Mouse (Mus musculus): Measurements from ENCODE around the gene Dnah8. TPM values are rescaled to one million over a fixed set of nuclear protein-coding genes. Genes with fewer than 3 reads are reported as not detected.
"Not testable (repeated sequence)": the region's sequence is repeated elsewhere in the genome, so short reads cannot be mapped to it uniquely, and the experiment has no call there.

The Dnah8 gene
- polyA plus RNA-seq, 1 experiment from 2014 or later = 0.67 TPM

GRCm38 (mm10) chr17:30623200-30623599 lies 954 bp upstream of the Dnah8 start:
- Histone ChIP-seq H3K36me3 (ENCODE audit: control insufficient read depth, insufficient read depth, low read length) (no peaks in the 10 kb centered on the region), H3K27me3 (ENCODE audit: control insufficient read depth, insufficient read depth, low read length) (no peaks in the 10 kb centered on the region), H3K4me3 (ENCODE audit: low read depth, low read length) (no peak overlapping the region), H3K4me2 (ENCODE audit: low read depth, severe bottlenecking) (no peak overlapping the region), H3K27ac (replicated peaks; ENCODE audit: low read depth, low read length) (no peak overlapping the region), H3K4me1 (ENCODE audit: control insufficient read depth, insufficient read depth, low read length) (no peaks in the 10 kb centered on the region), H3K9me3 (ENCODE audit: control insufficient read depth, low read length) (no peaks in the 10 kb centered on the region), H3K9ac (ENCODE audit: low read length) (no peak overlapping the region)
- ATAC-seq (ENCODE audit: insufficient number of reproducible peaks, low FRiP score, low TSS enrichment, low read depth) (no peak), DNase-seq (ENCODE audit: low spot score) (no peak)
- WGBS = 87% methylated on average over 3 of the region's 3 CpGs

GRCm38 (mm10) chr17:30626719-30627118 lies 2.6 kb downstream of the Dnah8 start, which contains the start of gene Glo1:
Glo1 (minus strand) TSS chr17:30626871.
- H3K4me3 ChIP-seq (ENCODE audit: low read depth, low read length); H3K9ac ChIP-seq (ENCODE audit: low read length); H3K4me2 ChIP-seq (ENCODE audit: low read depth, severe bottlenecking); H3K27ac ChIP-seq (replicated peaks; ENCODE audit: low read depth, low read length); DNase-seq (ENCODE audit: low spot score); H3K4me1 ChIP-seq (ENCODE audit: control insufficient read depth, insufficient read depth, low read length); H3K27me3 ChIP-seq (ENCODE audit: control insufficient read depth, insufficient read depth, low read length); H3K9me3 ChIP-seq (ENCODE audit: control insufficient read depth, low read length); ATAC-seq (ENCODE audit: insufficient number of reproducible peaks, low FRiP score, low TSS enrichment, low read depth); H3K36me3 ChIP-seq (ENCODE audit: control insufficient read depth, insufficient read depth, low read length): not testable (repeated sequence)
- WGBS = no CpG with 5 or more reads among the region's 20 CpGs

- Histone ChIP-seq H3K36me3 (ENCODE audit: control insufficient read depth, insufficient read depth, low read length) (no peaks in the 10 kb centered on the region), H3K4me2 (ENCODE audit: low read depth, severe bottlenecking) (no peak overlapping the region), H3K9me3 (ENCODE audit: control insufficient read depth, low read length) (no peaks in the 10 kb centered on the region), H3K27ac (replicated peaks; ENCODE audit: low read depth, low read length) (no peak overlapping the region), H3K9ac (ENCODE audit: low read length) (no peak overlapping the region), H3K27me3 (ENCODE audit: control insufficient read depth, insufficient read depth, low read length) (no peaks in the 10 kb centered on the region), H3K4me3 (ENCODE audit: low read depth, low read length) (no peak overlapping the region), H3K4me1 (ENCODE audit: control insufficient read depth, insufficient read depth, low read length) (no peaks in the 10 kb centered on the region)
- WGBS = 18% methylated on average over 15 of the region's 17 CpGs
- DNase-seq (ENCODE audit: low spot score) = peak; percentile 61
- ATAC-seq (ENCODE audit: insufficient number of reproducible peaks, low FRiP score, low TSS enrichment, low read depth) = no peak
These were observed 11.2 kb downstream of the Dnah8 start for GRCm38 (mm10) chr17:30635367-30635766.

GRCm38 (mm10) chr17:30637714-30638113 lies 13.6 kb downstream of the Dnah8 start:
- Histone ChIP-seq H3K4me1 (ENCODE audit: control insufficient read depth, insufficient read depth, low read length) (no peaks in the 10 kb centered on the region), H3K36me3 (ENCODE audit: control insufficient read depth, insufficient read depth, low read length) (no peaks in the 10 kb centered on the region), H3K4me3 (ENCODE audit: low read depth, low read length) (no peak overlapping the region), H3K27me3 (ENCODE audit: control insufficient read depth, insufficient read depth, low read length) (no peaks in the 10 kb centered on the region), H3K4me2 (ENCODE audit: low read depth, severe bottlenecking) (no peak overlapping the region), H3K9ac (ENCODE audit: low read length) (no peak overlapping the region), H3K27ac (replicated peaks; ENCODE audit: low read depth, low read length) (no peak overlapping the region), H3K9me3 (ENCODE audit: control insufficient read depth, low read length) (no peaks in the 10 kb centered on the region)
- WGBS = 51% methylated on average over 1 of the region's 1 CpGs
- no peak for ATAC-seq (ENCODE audit: insufficient number of reproducible peaks, low FRiP score, low TSS enrichment, low read depth)
- no peak for DNase-seq (ENCODE audit: low spot score)

GRCm38 (mm10) chr17:30638996-30639395 lies 14.8 kb downstream of the Dnah8 start:
- Histone ChIP-seq H3K27me3 (ENCODE audit: control insufficient read depth, insufficient read depth, low read length) (no peaks in the 10 kb centered on the region), H3K27ac (replicated peaks; ENCODE audit: low read depth, low read length) (no peak overlapping the region), H3K4me3 (ENCODE audit: low read depth, low read length) (no peak overlapping the region), H3K4me1 (ENCODE audit: control insufficient read depth, insufficient read depth, low read length) (no peaks in the 10 kb centered on the region), H3K9ac (ENCODE audit: low read length) (no peak overlapping the region), H3K9me3 (ENCODE audit: control insufficient read depth, low read length) (no peaks in the 10 kb centered on the region), H3K36me3 (ENCODE audit: control insufficient read depth, insufficient read depth, low read length) (no peaks in the 10 kb centered on the region), H3K4me2 (ENCODE audit: low read depth, severe bottlenecking) (no peak overlapping the region)
- ATAC-seq (ENCODE audit: insufficient number of reproducible peaks, low FRiP score, low TSS enrichment, low read depth) (no peak), DNase-seq (ENCODE audit: low spot score) (no peak)
- WGBS = 54% methylated on average over 2 of the region's 2 CpGs

- Histone ChIP-seq H3K4me2 (ENCODE audit: low read depth, severe bottlenecking) (no peak overlapping the region), H3K27me3 (ENCODE audit: control insufficient read depth, insufficient read depth, low read length) (no peaks in the 10 kb centered on the region), H3K4me3 (ENCODE audit: low read depth, low read length) (no peak overlapping the region), H3K9ac (ENCODE audit: low read length) (no peak overlapping the region), H3K27ac (replicated peaks; ENCODE audit: low read depth, low read length) (no peak overlapping the region), H3K36me3 (ENCODE audit: control insufficient read depth, insufficient read depth, low read length) (no peaks in the 10 kb centered on the region), H3K9me3 (ENCODE audit: control insufficient read depth, low read length) (no peaks in the 10 kb centered on the region), H3K4me1 (ENCODE audit: control insufficient read depth, insufficient read depth, low read length) (no peaks in the 10 kb centered on the region)
- WGBS = 92% methylated on average over 5 of the region's 5 CpGs
- DNase-seq (ENCODE audit: low spot score) (no peak), ATAC-seq (ENCODE audit: insufficient number of reproducible peaks, low FRiP score, low TSS enrichment, low read depth) (no peak)
These were observed 16.7 kb downstream of the Dnah8 start for GRCm38 (mm10) chr17:30640896-30641295.

- WGBS = 89% methylated on average over 3 of the region's 3 CpGs
- no peaks in the 10 kb centered on the region for H3K36me3 ChIP-seq (ENCODE audit: control insufficient read depth, insufficient read depth, low read length)
- no peak overlapping the region for H3K9ac ChIP-seq (ENCODE audit: low read length)
- DNase-seq (ENCODE audit: low spot score) = no peak
- peaks cover 2% of the 10 kb centered on the region; the same call in 1 of the 2 replicates for H3K9me3 ChIP-seq (ENCODE audit: control insufficient read depth, low read length)
- H3K4me2 ChIP-seq (ENCODE audit: low read depth, severe bottlenecking) = no peak overlapping the region
- ATAC-seq (ENCODE audit: insufficient number of reproducible peaks, low FRiP score, low TSS enrichment, low read depth) = no peak
- no peaks in the 10 kb centered on the region for H3K4me1 ChIP-seq (ENCODE audit: control insufficient read depth, insufficient read depth, low read length)
- H3K27me3 ChIP-seq (ENCODE audit: control insufficient read depth, insufficient read depth, low read length) = no peaks in the 10 kb centered on the region
- no peak overlapping the region for H3K27ac ChIP-seq (replicated peaks; ENCODE audit: low read depth, low read length)
- no peak overlapping the region for H3K4me3 ChIP-seq (ENCODE audit: low read depth, low read length)
These were observed 24.6 kb downstream of the Dnah8 start for GRCm38 (mm10) chr17:30648770-30649169.

GRCm38 (mm10) chr17:30653010-30653409 lies 28.9 kb downstream of the Dnah8 start:
- H3K36me3 ChIP-seq (ENCODE audit: control insufficient read depth, insufficient read depth, low read length) = no peaks in the 10 kb centered on the region
- peak; percentile 31 for DNase-seq (ENCODE audit: low spot score)
- H3K9ac ChIP-seq (ENCODE audit: low read length) = no peak overlapping the region
- H3K9me3 ChIP-seq (ENCODE audit: control insufficient read depth, low read length) = peaks cover 2% of the 10 kb centered on the region; the same call in 1 of the 2 replicates
- H3K4me1 ChIP-seq (ENCODE audit: control insufficient read depth, insufficient read depth, low read length) = no peaks in the 10 kb centered on the region
- no peaks in the 10 kb centered on the region for H3K27me3 ChIP-seq (ENCODE audit: control insufficient read depth, insufficient read depth, low read length)
- H3K4me2 ChIP-seq (ENCODE audit: low read depth, severe bottlenecking) = no peak overlapping the region
- 93% methylated on average over 6 of the region's 6 CpGs for WGBS
- no peak overlapping the region for H3K27ac ChIP-seq (replicated peaks; ENCODE audit: low read depth, low read length)
- H3K4me3 ChIP-seq (ENCODE audit: low read depth, low read length) = no peak overlapping the region
- no peak for ATAC-seq (ENCODE audit: insufficient number of reproducible peaks, low FRiP score, low TSS enrichment, low read depth)

- H3K9ac ChIP-seq (ENCODE audit: low read length) = no peak overlapping the region; the same call in 1 of the 2 replicates
- H3K36me3 ChIP-seq (ENCODE audit: control insufficient read depth, insufficient read depth, low read length) = no peaks in the 10 kb centered on the region
- DNase-seq (ENCODE audit: low spot score) (no peak), ATAC-seq (ENCODE audit: insufficient number of reproducible peaks, low FRiP score, low TSS enrichment, low read depth) (no peak)
- H3K4me1 ChIP-seq (ENCODE audit: control insufficient read depth, insufficient read depth, low read length) = 0 out of 2 replicates have a peak, but pooled peaks cover 8% of the 10 kb centered on the region
- WGBS = 64% methylated on average over 8 of the region's 8 CpGs
- H3K4me2 ChIP-seq (ENCODE audit: low read depth, severe bottlenecking) = peak overlapping the region; percentile 45
- no peaks in the 10 kb centered on the region for H3K9me3 ChIP-seq (ENCODE audit: control insufficient read depth, low read length)
- no peak overlapping the region; the same call in 1 of the 2 replicates for H3K27ac ChIP-seq (replicated peaks; ENCODE audit: low read depth, low read length)
- H3K4me3 ChIP-seq (ENCODE audit: low read depth, low read length) = peak overlapping the region; percentile 16; the same call in 1 of the 2 replicates
- no peaks in the 10 kb centered on the region for H3K27me3 ChIP-seq (ENCODE audit: control insufficient read depth, insufficient read depth, low read length)
These were observed 33.5 kb downstream of the Dnah8 start for GRCm38 (mm10) chr17:30657530-30658151.

Measured in limb, embryonic 11.5 days (tissue).